Mouse (Mus musculus) right cerebral cortex, adult 18-20 months (tissue): ENCODE results near the gene Chrm5.
"Not testable (repeated sequence)": the region's sequence is repeated elsewhere in the genome, so short reads cannot be mapped to it uniquely, and the experiment has no call there.

Experiments used
- DNase-seq: peaks from one replicate; pipeline ENCODE4 v3.0.0; 2022; ENCODE audit warnings: mixed read lengths

The Chrm5 gene

DNA sequence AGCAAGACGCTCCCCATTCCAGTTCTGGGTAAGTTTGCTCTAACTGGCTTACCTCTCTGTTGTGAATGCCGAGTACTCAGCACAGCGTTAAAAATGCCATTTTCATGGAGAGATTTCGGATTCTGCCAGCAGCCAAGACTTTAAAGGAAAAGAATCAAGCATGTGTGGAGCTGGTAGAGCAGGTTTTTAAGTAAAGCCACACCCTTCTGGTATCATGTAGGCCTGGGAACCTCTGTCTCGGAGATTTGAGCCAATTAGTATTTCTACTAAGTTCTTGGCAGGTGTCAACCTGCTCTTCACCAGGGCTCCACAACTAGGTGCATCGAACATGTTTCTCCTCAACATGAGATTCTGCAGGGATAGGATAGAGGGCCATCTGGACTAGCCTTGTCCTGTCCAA, 4.0 kb downstream of the Chrm5 start:
- DNase-seq: no peak

DNA sequence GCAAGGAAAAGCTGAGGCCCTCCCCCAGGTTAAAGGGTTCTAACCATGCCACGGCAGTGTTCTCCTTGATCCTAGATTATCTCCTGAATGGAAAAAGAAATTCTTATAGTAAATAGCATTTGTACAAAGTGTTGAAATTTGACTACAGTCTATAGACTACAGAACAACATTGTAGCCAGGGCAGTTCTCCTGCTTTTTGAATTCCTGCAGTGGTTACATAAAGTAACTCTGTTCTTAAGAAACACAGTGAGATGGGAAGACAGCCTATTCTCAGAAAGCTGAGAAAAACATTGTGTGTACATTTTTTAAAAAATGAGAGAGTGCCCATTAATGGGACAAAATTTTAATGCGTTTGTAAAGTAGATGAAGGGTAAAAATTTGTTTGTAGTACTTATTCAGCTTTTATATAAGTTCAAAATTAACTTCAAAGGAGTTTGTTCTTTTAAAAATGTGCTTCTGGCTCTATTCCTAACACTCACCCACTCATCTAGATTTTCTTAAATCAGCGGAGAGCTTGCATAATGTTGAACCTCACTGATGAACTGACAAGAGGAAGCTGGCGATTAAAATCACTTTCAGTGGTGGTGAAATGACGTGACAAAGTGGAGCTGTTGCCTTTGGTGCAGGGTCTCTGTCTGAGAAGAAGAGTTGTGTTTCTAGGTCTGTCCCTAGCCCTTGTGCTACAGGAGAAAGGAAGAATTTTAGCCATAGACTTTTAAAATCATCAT, 5.4 kb downstream of the Chrm5 start:
- DNase-seq: peak; percentile 35

DNA sequence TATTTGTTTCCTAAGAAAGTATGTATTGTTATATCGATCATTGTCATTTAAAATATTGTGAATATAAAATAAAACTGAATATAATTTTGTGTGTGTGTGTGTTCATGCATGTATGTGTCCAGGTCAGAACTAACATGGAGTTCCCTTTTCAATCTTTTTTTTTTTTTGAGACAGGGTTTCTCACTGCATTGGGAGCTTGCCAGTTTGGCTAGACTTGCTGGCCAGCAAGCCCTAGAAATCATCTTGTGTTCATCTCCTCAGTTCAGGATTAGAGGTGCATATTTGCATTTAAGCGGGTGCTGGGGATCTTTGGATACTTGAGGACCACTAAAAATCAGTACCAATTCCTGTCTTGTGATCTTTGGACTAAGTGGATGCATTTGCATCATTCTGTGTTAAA, 8.5 kb downstream of the Chrm5 start:
- no peak for DNase-seq

DNA sequence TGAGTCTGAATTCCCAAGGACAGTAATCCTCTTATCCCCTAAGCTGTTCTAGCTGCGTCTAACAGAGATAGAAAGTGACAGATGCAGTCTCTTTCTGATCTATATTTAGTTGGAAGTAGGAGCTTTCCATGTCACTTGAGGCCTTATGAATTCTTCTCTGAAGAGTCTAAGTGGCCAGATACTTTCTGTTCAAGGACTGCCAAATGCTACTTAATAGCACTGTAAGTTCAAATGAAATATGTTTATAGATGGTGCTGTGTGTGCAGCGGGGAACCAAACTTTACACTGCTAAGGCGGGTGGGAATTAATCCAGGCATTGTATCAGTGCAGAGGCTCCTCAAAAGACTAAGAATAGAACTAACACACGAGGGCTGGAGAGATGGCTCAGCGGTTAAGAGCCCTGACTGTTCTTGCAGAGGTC, 9.6 kb downstream of the Chrm5 start:
- no peak for DNase-seq

DNA sequence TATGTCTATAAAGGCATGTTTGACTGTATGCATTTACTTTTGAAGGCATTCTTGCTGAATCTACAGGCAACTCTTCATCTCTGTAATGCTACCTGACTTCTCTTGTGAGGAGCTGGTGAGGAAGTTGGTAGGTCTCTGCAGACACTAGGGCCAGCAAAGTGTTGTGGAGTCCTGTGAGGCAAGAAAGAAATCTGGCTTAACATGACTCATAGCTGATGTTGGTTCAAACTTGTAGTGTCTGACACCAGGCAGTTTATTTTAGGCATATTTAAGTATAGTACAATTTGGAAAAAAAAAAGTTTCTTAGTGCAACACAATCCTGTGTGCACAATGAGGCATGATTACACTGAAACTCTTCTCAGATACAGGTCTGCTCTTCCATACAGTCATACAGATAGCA, 11.0 kb downstream of the Chrm5 start:
- DNase-seq: no peak

DNA sequence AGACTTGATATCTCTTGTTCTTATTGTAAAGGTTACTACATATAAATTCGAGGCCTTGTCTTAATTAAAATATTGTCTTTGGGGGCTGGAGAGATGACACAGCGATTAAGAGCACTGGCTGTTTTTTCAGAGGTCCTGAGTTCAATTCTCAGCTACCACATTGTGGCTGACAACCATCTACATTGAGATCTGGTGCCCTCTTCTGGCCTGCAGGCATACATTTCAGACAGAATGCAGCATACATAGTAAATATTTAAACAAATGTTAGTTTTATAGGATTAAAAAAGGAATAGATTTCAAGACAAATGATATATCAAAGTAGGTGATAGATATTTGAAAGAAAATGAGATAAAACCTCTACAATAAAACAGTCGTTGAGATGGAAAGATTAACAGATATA, 20.0 kb downstream of the Chrm5 start:
- no peak for DNase-seq

DNA sequence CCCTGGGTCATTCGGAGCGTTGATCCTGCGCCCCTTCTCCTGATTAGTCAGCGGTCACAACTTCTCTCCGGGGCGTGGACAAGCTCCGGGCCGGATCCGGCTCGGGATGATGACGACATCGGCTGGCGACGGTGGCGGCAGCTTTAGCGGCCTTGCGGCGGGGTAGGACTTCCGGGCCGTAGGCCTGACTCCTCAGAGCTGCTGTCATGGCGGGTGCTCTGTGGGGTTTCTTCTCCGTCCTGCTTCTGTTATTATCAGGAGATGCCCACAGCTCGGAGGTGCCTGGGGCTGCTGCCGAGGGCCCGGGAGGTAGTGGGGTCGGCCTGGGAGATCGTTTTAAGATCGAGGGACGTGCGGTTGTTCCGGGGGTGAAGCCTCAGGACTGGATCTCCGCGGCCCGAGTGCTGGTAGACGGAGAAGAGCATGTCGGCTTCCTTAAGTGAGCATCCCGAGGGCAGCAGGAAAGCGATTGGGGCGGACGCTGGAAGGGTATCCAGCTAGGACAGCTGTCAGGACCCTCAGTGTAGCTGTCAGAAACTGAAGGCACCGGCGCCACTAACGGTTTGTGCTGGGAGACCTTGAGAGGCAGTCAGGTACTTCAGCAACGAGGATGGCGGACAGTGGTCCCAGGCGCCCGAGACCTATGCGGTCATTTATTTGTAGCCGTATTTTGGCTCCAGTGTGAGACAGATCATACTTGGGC, 25.6 kb downstream of the Chrm5 start, which contains the start of gene Emc7:
TSS of gene Emc7 (plus strand) at position 136 of the 703 bp plus-strand sequence.
- DNase-seq: peak; percentile 97

DNA sequence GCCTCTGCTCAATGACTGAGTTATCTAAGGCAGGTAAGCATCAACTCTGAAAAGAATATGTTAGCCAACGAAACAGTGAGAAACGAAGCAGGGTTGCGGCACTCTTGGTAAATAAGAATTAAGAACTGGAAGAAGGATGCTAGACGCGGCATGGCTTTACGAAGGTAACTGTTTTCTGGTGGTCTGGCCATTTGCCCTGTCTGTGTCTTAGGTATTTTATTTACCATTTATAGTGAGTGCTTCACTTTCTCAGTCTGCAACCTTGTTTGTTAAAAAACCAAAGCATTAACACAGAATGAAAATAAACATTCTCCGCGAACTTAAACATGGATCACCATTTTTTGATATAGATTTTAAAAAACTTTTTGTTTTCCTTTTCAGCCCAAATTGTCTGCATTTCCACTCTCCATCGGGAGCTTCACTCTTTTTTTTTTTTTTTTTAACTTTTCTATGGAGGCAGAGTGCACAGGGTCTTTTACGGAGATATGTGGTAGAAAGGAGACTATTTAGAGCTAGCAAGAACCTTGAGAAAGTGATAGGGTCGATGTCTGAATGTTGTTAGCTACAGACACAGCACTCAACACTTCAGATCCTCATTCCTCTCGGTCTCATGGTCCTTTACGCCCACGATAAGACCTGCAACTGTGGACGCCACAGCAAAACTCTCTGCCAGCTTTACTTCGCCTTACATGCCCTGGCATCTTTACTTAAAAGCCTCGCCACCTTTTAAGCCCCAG, 26.3 kb downstream of the Chrm5 start:
- no peak for DNase-seq

DNA sequence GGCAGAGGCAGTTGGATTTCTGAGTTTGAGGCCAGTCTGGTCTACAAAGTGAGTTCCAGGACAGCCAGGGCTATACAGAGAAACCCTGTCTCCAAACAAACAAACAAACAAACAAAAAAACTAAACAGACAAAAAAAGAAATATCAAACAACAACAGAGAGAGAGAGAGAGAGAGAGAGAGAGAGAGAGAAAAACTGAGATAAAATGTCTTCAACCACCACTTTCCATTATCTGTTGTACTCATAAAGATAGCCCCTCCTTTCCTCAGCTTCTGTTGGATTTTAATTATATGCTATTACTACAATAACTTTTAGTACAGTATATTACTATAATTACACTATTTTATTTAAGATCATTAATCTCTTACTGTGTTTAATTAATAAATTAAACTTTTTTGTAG, 28.1 kb downstream of the Chrm5 start:
- not testable (repeated sequence) for DNase-seq

DNA sequence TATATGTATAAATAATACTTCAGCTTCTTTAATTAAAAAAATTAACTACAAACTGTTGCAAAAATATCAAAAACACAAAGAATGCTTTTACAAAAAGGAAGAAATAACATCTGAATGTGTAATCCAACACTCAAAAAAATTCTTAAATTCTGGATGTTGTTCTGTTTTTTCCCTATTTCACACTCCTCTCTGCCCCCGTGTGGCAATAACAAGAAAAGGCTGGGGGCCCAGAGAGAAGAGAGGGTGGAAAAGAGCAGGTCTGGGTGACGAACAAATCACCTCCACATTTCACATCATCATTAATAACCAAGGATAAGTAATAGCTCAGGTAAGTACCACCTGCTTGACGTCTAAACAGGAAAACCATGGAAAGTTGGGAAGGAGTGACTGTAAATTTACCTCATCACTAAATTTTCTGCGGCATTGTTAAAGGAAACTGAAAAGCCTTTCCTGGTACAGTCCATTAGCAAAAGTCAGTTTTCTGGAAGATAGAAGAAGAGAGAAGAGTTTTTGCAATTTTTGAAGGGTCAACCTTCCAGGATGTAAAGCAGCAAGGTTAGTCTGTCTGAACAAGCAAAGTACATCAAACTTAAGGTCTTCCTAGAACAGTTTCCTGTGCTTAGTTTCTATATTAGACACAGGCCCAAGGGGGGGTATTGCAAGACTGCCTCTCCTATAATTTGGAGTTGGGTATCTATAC, 30.8 kb downstream of the Chrm5 start:
- no peak for DNase-seq

DNA sequence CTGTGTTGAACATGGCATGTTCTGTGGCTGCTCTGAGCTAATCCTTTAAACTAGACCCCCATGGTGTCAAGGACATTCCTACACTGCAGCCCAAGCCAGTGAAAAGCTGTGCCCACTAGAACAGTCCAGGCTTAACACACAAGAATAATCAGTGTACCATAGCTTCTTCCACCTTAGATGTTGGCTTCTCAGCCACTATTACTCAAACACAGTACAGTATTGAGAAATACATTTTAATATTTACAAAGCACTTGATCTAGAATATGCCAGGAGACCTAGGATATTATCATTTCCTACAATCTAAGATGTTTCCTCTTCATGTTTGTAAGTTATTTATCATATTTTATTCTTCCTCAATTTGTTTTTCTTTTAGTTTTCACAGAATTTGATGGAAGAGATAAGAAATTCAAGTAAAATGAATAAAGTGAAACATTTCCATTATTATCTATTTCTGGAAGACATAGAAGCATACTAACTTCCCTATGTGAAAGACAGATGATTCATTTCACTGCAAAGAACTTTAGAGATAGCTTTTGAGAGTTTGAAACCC, 32.0 kb downstream of the Chrm5 start:
- no peak for DNase-seq

DNA sequence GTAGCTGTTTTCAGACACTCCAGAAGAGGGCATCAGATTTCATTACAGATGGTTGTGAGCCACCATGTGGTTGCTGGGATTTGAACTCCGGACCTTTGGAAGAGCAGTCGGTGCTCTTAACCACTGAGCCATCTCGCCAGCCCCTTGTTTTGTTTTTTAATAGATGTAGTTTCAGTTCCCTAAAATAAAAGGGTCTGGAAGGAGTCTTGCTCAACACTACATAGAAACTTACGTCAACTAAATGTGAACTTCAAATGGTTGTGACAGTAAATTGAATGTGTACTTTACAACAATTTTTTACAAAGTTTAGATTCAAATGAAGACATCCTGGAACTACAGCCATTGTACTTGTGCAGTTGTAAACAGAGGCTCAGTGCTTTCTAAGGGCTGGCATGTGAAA, 32.5 kb downstream of the Chrm5 start:
- DNase-seq: not testable (repeated sequence)

DNA sequence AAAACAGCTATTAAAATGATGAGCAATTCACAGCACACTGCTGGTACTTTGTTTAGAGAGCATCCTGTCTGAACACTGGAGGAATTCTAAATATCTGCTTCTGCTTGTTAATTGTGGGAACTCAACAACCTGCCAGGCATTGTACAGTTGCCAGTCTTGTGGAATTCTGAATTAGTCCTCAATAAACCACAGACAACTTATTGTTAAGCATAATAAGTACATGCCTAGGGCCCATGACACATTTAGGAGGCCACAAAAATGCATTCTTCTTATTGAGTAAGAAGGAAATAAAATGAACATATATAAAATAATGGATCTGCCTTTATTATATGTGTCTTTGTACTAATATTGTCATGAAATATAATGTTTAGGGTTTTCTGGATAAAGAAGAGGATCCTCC, 35.1 kb downstream of the Chrm5 start:
- no peak for DNase-seq

DNA sequence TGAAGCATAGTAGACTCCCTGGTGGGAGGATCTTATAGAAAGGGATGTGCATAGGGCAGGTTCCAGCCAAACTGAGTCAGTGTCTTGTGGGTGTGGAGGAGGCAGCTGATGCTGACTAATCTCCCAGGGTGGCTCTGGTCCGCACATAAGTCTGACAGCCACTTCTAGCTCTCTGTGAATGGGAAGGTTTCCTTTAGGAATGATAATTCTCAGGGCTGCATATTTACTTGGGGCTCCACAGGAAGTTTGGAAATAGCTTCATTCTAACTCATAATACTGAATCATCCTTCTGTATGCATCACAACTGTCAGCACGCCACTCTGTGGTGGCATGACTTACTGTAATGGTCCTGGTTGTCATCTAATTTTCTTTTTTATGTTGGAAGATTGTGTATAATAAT, 37.1 kb downstream of the Chrm5 start:
- DNase-seq: peak; percentile 71

DNA sequence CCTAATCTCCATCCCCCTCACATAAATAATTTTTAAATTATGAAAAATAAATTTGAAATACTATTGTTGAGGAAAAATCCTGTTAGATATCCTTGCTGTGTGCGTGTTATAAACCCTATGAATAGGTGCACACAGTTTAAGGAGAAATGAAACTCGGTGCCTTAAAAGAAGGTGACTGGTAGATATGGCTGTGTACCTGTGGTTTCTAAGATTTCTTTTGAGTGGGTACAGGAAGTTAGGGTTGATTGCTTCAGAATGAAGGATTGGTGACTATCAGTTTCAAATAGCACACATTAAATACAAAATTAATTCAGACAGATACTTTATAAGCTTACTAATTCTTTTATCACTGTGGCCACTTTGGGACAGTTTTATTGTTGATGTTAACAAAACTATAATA, 43.0 kb downstream of the Chrm5 start:
- no peak for DNase-seq

DNA sequence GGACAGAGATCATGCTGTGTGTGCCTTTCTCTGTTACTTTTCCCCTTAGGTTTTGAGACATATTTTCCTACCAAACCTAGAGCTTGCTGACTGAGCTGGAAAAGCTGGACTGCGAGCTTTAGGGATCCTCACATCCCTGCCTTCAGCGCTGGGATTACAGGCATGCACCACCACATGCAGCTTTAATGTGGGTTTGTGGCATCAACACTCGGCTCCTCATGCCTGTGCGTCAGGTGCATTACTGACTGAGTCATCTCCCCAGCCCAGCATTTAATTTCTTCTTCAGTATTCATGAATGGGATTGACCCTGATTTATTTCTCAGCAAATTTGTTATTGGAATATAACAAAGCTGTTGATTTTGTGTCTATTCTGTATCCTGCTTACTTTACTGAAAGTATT, 44.3 kb downstream of the Chrm5 start:
- no peak for DNase-seq

DNA sequence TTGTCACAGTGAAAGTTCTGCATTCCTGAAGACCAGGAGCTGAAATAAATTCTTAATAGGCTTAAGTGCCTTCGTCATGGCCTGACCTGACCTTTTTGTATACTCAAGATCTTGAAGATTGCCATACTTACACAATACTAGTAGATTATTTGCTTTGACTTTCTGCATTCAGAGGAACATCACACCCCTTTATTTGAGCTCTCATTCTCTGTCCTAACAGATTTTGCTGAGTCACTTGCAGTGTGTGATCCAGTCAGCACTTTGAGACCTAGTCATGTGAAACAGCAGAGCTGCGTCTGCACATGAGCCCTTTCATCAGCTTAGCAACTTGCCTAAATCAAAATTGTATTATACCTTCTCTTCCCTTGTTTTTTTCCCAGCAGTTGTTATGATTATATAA, 47.2 kb downstream of the Chrm5 start:
- peak; percentile 11 for DNase-seq

DNA sequence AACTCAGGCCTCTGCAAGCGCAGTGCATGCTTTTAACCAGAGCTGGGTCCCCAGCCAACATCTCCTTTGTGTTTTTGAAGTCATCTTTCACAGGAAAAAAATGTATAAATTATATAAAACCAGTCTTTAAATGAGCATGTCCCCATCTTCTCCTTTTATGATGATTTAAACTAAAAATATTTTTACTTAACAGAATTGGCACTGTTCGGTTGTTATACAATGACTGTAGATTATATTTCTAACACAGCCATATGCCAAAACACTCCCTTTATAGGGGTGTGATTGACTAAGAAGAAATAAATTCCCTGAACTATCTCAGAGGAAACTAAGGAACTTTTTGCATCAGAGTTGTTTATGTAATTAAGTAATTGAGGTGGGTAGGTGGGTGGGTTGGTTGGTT, 48.0 kb downstream of the Chrm5 start:
- DNase-seq: no peak

DNA sequence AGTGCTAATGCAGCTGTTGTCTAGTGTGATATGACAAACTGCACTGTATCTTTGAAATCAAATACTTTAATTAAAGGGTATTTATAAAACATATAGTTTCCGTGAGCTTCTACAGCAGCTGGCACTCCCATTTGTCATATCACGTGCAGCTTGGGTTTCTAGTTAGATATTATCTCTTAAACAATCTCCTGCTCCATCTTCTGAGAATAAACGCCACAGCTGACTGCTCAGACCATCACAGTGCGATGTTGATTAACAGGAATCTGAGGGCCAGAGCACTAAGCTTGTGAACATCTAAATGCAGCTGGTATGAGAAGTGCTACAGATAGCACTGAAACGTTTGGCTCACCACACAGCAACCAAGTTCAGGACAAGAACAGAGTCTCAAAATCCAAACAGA, 50.2 kb downstream of the Chrm5 start:
- no peak for DNase-seq

DNA sequence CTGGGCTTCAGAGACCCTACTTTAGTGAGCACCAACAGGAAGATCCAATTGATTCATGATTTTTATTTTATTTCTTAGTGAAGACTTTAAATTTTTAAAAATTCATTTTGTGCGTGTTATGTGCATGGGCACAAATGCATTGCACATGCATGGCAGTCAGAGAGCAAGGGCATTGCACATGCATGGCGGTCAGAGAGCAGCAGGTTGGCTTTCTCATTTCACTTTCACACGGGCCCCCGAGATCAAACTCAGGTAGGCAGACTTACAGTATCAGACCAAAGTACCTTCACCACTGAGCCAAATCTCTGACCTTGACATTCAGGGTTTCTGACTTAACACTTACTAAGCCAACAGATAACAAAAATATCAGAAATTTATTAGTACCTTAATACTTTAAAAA, 50.9 kb downstream of the Chrm5 start:
- DNase-seq: no peak
